Mouse (Mus musculus) spleen, adult 10 weeks (tissue): Measurements from ENCODE around the gene Henmt1. TPM values are rescaled to one million over a fixed set of nuclear protein-coding genes. Genes with fewer than 3 reads are reported as not detected.

Source experiments
- polyA plus RNA-seq: library from polyadenylated mRNA; stranded (reverse); fragments of 350-450 nt; fragmentation: Illumina TruSeq; extraction: RNeasy Lipid Tissue Mini Kit (QIAGEN cat#74804); gene quantifications from one replicate; pipeline ENCODE4 v1.2.3, GENCODE M21; 2015; ENCODE audit warnings: low replicate concordance; ENCODE audit not compliant: insufficient read depth

The Henmt1 gene
- polyA plus RNA-seq, result 0.32 TPM

DNA sequence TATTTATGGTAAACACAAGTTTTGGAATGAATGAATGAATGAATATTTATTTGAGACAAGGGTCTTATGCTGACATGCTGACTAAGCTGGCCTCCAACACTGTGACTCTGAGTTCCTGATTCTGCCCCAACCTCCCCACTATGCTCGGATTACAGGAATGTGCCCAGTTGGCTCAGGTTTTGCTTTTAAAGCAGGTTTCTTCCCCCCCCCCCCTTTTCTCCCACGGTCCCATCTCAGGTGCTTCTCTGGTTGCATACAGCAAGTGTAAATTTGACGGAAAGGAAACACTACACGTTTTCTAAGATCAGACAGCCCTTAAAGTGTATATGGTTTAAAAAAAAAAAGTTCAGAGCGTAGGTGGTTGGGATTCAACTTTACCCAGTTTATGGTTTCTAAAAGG is at the start of gene Henmt1:
Gene Henmt1 (plus strand): TSS at position 301 of the 400 bp plus-strand sequence.

GRCm38 (mm10) chr3:108889908-108890307 is 49.8 kb upstream of the Henmt1 start, which contains the start of gene Fndc7:
Gene Fndc7, minus strand, starts transcription at chr3:108890008.

GRCm38 (mm10) chr3:108911548-108912413 is 27.9 kb upstream of the Henmt1 start, which contains the start of gene Prpf38b:
Gene Prpf38b, minus strand, starts transcription at chr3:108911727.

GRCm38 (mm10) chr3:108940001-108940633 is 444 bp downstream of the Henmt1 start, which contains the start of gene Gm9857:
Gene Gm9857, minus strand, starts transcription at chr3:108940445.

Other genes with a start within 250 kb of the Henmt1 start
- 7.4 TPM for gene Gpsm2, start 217.6 kb upstream of the Henmt1 start, polyA plus RNA-seq
- 0.10 TPM for gene Aknad1, start 200.2 kb upstream of the Henmt1 start, polyA plus RNA-seq
- gene Stxbp3, start 99.3 kb upstream of the Henmt1 start, polyA plus RNA-seq, result 104 TPM
- 5.1 TPM for gene Fndc7, start 49.9 kb upstream of the Henmt1 start, polyA plus RNA-seq
- gene Prpf38b, start 28.1 kb upstream of the Henmt1 start, polyA plus RNA-seq, result 452 TPM
- gene Gm9857, start 572 bp downstream of the Henmt1 start, polyA plus RNA-seq, result not detected
- gene Fam102b, start 87.7 kb downstream of the Henmt1 start, polyA plus RNA-seq, result 23.6 TPM
- not detected for gene Slc25a54, start 140.6 kb downstream of the Henmt1 start, polyA plus RNA-seq
- gene Slc25a24, start 183.3 kb downstream of the Henmt1 start, polyA plus RNA-seq, result 14.8 TPM